Mouse (Mus musculus): ENCODE results near the gene Aqp2. TPM values are rescaled to one million over a fixed set of nuclear protein-coding genes. Genes with fewer than 3 reads are reported as not detected.

The Aqp2 gene
- total and polyA plus RNA-seq, 2 experiments from 2014 or later = not detected

DNA sequence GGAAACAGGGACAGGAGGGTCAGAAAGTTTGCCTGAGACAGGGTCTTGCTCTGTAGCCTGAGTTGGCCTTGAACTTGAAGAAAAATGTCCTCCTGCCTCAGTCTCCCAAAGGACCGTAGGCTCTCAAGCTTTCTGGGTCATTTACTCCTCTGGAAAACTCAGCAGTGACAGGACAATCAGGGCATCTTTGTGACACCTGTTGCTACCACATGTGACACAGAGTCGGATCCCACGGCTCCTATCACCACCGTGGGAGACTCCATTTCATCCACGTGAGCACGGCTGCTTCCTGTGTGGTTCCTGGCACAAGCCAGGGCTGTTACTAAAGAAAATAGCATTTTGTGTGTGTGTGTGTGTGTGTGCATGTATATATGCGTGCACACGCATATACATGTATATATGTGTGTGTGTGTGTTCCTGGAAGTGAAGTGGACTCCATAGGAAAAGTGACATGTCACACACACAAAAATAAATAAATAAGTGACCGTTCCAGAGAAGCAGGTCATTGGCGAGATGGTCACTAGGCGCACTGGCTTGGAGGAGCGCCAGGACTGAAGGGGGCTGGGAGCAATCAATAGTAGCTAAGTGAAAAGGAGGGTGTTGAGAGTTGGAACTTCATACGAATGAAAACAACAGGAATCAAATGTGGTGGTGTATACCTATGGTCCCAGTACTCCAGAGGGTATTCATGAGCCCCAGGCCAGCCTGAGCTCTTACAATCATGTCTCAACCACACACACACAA, 29.7 kb downstream of the Aqp2 start:
- H3K9me3 ChIP-seq (replicated peaks; ENCODE audit: control insufficient read depth, low read length) = peaks cover 3% of the 10 kb centered on the region; the same call in 1 of the 2 replicates
- H3K36me3 ChIP-seq (replicated peaks; ENCODE audit: control insufficient read depth, insufficient read depth, low read length) = no peaks in the 10 kb centered on the region
- H3K9ac ChIP-seq (replicated peaks; ENCODE audit: low read depth, low read length) = no peak overlapping the region
- DNase-seq (ENCODE audit: low spot score) (no peak), ATAC-seq (ENCODE audit: insufficient read depth, low read depth) (no peak)
- no peaks in the 10 kb centered on the region for H3K4me1 ChIP-seq (ENCODE audit: control insufficient read depth, insufficient read depth)
- peaks cover 22% of the 10 kb centered on the region for H3K27me3 ChIP-seq (ENCODE audit: control insufficient read depth, insufficient read depth, low read length)
- H3K27ac ChIP-seq (ENCODE audit: low read depth) = no peak overlapping the region
- H3K4me3 ChIP-seq (ENCODE audit: low read depth, low read length) = no peak overlapping the region
- TF ChIP-seq CTCF (IDR thresholded peaks at IDR 0.05; ENCODE audit: low read depth) (no peak), EP300 (IDR thresholded peaks at IDR 0.05; ENCODE audit: low read depth) (no peak)
- no peak overlapping the region for H3K4me2 ChIP-seq (ENCODE audit: low read depth, low read length)
- 73% methylated on average over 13 of the region's 13 CpGs for WGBS

DNA sequence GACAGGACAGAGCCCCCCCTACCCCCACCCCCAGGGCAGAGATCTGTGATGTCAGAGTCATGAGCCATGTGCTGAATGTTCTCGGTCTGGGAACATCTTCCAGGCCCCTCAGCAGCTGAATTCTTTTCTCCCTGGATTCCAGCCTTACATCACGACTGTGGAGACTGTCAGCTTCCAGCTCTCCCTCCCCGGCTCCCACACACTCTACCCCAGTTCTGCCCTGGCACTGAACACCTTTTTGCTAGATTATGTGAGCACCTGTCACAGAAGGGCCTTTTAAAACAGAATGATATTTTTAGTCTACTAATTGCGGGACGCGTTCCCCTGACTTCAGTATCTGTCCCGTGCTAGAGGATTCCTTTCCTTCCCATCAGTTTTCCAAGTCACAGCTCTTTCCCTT, 32.7 kb downstream of the Aqp2 start:
- Histone ChIP-seq H3K36me3 (replicated peaks; ENCODE audit: control insufficient read depth, insufficient read depth, low read length) (no peaks in the 10 kb centered on the region), H3K9ac (replicated peaks; ENCODE audit: low read depth, low read length) (no peak overlapping the region), H3K4me3 (ENCODE audit: low read depth, low read length) (no peak overlapping the region), H3K27ac (ENCODE audit: low read depth) (no peak overlapping the region), H3K4me2 (ENCODE audit: low read depth, low read length) (no peak overlapping the region), H3K9me3 (replicated peaks; ENCODE audit: control insufficient read depth, low read length) (peaks cover 3% of the 10 kb centered on the region; the same call in 1 of the 2 replicates), H3K27me3 (ENCODE audit: control insufficient read depth, insufficient read depth, low read length) (peaks cover 32% of the 10 kb centered on the region), H3K4me1 (ENCODE audit: control insufficient read depth, insufficient read depth) (peaks cover 10% of the 10 kb centered on the region)
- WGBS = 32% methylated on average over 7 of the region's 7 CpGs
- DNase-seq (ENCODE audit: low spot score) (no peak), ATAC-seq (ENCODE audit: insufficient read depth, low read depth) (no peak)
- TF ChIP-seq EP300 (IDR thresholded peaks at IDR 0.05; ENCODE audit: low read depth) (no peak), CTCF (IDR thresholded peaks at IDR 0.05; ENCODE audit: low read depth) (no peak)

GRCm38 (mm10) chr15:99614273-99614672, 35.4 kb downstream of the Aqp2 start:
- H3K9ac ChIP-seq (replicated peaks; ENCODE audit: low read depth, low read length) = no peak overlapping the region
- no peak overlapping the region for H3K27ac ChIP-seq (ENCODE audit: low read depth)
- H3K9me3 ChIP-seq (replicated peaks; ENCODE audit: control insufficient read depth, low read length) = peaks cover 3% of the 10 kb centered on the region; the same call in 1 of the 2 replicates
- peaks cover 10% of the 10 kb centered on the region for H3K4me1 ChIP-seq (ENCODE audit: control insufficient read depth, insufficient read depth)
- no peak for DNase-seq (ENCODE audit: low spot score)
- TF ChIP-seq CTCF (IDR thresholded peaks at IDR 0.05; ENCODE audit: low read depth) = no peak
- no peak for TF ChIP-seq EP300 (IDR thresholded peaks at IDR 0.05; ENCODE audit: low read depth)
- H3K4me3 ChIP-seq (ENCODE audit: low read depth, low read length) = no peak overlapping the region
- 37% methylated on average over 13 of the region's 13 CpGs for WGBS
- H3K36me3 ChIP-seq (replicated peaks; ENCODE audit: control insufficient read depth, insufficient read depth, low read length) = no peaks in the 10 kb centered on the region
- peak overlapping the region; percentile 30; the same call in 1 of the 2 replicates for H3K4me2 ChIP-seq (ENCODE audit: low read depth, low read length)
- peaks cover 28% of the 10 kb centered on the region for H3K27me3 ChIP-seq (ENCODE audit: control insufficient read depth, insufficient read depth, low read length)
- no peak for ATAC-seq (ENCODE audit: insufficient read depth, low read depth)

GRCm38 (mm10) chr15:99614753-99615152, 35.9 kb downstream of the Aqp2 start:
- H3K9ac ChIP-seq (replicated peaks; ENCODE audit: low read depth, low read length) = no peak overlapping the region
- 2% methylated on average over 12 of the region's 12 CpGs for WGBS
- peaks cover 3% of the 10 kb centered on the region; the same call in 1 of the 2 replicates for H3K9me3 ChIP-seq (replicated peaks; ENCODE audit: control insufficient read depth, low read length)
- no peak for TF ChIP-seq CTCF (IDR thresholded peaks at IDR 0.05; ENCODE audit: low read depth)
- no peak for TF ChIP-seq EP300 (IDR thresholded peaks at IDR 0.05; ENCODE audit: low read depth)
- H3K27me3 ChIP-seq (ENCODE audit: control insufficient read depth, insufficient read depth, low read length) = peaks cover 28% of the 10 kb centered on the region
- DNase-seq (ENCODE audit: low spot score) (peak; percentile 43), ATAC-seq (ENCODE audit: insufficient read depth, low read depth) (peak; percentile 45)
- H3K4me2 ChIP-seq (ENCODE audit: low read depth, low read length) = peak overlapping the region; percentile 30; the same call in 1 of the 2 replicates
- peaks cover 10% of the 10 kb centered on the region for H3K4me1 ChIP-seq (ENCODE audit: control insufficient read depth, insufficient read depth)
- H3K36me3 ChIP-seq (replicated peaks; ENCODE audit: control insufficient read depth, insufficient read depth, low read length) = no peaks in the 10 kb centered on the region
- peak overlapping the region; percentile 31; the same call in 1 of the 2 replicates for H3K27ac ChIP-seq (ENCODE audit: low read depth)
- H3K4me3 ChIP-seq (ENCODE audit: low read depth, low read length) = no peak overlapping the region

DNA sequence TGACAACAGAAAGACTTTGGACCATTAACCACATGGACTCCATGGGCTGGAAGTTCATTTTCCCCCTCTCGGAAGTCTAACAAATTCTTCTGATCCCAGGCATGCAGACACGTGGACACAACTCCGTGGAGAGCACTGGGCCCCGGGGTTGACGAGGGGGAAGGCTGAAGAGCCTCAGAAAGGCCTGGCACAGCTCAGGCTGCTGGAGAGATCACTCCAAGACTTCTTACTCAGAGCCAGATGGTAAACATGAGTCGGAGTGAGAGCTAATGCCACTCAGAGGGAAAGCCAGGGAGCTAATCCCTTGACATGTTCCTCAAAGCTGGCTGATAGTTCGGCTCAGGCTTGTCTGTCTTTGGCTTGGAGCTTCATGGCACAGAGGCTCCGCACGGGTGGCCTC, 36.4 kb downstream of the Aqp2 start:
- peak overlapping the region; percentile 31; the same call in 1 of the 2 replicates for H3K27ac ChIP-seq (ENCODE audit: low read depth)
- ATAC-seq (ENCODE audit: insufficient read depth, low read depth) = peak; percentile 10; the same call in 1 of the 2 replicates

More for the DNA sequence above, 36.4 kb downstream of the Aqp2 start:
- Histone ChIP-seq H3K4me2 (ENCODE audit: low read depth, low read length) (0 out of 2 replicates have a peak overlapping the region, but pooled peaks have one; percentile 30), H3K27me3 (ENCODE audit: control insufficient read depth, insufficient read depth, low read length) (peaks cover 28% of the 10 kb centered on the region), H3K4me3 (ENCODE audit: low read depth, low read length) (no peak overlapping the region), H3K9ac (replicated peaks; ENCODE audit: low read depth, low read length) (no peak overlapping the region), H3K4me1 (ENCODE audit: control insufficient read depth, insufficient read depth) (peaks cover 10% of the 10 kb centered on the region), H3K36me3 (replicated peaks; ENCODE audit: control insufficient read depth, insufficient read depth, low read length) (no peaks in the 10 kb centered on the region), H3K9me3 (replicated peaks; ENCODE audit: control insufficient read depth, low read length) (peaks cover 3% of the 10 kb centered on the region; the same call in 1 of the 2 replicates)
- no peak for DNase-seq (ENCODE audit: low spot score)
- no peak for TF ChIP-seq CTCF (IDR thresholded peaks at IDR 0.05; ENCODE audit: low read depth)
- TF ChIP-seq EP300 (IDR thresholded peaks at IDR 0.05; ENCODE audit: low read depth) = no peak
- WGBS = 33% methylated on average over 9 of the region's 9 CpGs
